Mouse (Mus musculus) liver, embryonic 14.5 days (tissue): ENCODE measurements around the gene Topaz1.

ENCODE experiments used
- CTCF ChIP-seq: IDR thresholded peaks from 2 replicates; pipeline ENCODE4 v1.5.1; 2016; ENCODE audit warnings: antibody characterized with exemption, low read depth, control low read depth
- EP300 ChIP-seq: IDR thresholded peaks from 2 replicates; pipeline ENCODE4 v1.6.1; 2016; ENCODE audit warnings: antibody characterized with exemption, low read depth

GRCm38 (mm10) chr9:122732126-122732810, 14.9 kb upstream of the Topaz1 start:
- TF ChIP-seq CTCF = no peak
- TF ChIP-seq EP300 = no peak
